Mouse (Mus musculus): ENCODE results near the gene Proser1. TPM values are rescaled to one million over a fixed set of nuclear protein-coding genes. Genes with fewer than 3 reads are reported as not detected.

Gene Proser1
- 22.4 and 24.2 TPM in 2 replicates for polyA plus RNA-seq (2016; fragmentation: Nextera tagmentation; extraction: Ambion mirVana)

DNA sequence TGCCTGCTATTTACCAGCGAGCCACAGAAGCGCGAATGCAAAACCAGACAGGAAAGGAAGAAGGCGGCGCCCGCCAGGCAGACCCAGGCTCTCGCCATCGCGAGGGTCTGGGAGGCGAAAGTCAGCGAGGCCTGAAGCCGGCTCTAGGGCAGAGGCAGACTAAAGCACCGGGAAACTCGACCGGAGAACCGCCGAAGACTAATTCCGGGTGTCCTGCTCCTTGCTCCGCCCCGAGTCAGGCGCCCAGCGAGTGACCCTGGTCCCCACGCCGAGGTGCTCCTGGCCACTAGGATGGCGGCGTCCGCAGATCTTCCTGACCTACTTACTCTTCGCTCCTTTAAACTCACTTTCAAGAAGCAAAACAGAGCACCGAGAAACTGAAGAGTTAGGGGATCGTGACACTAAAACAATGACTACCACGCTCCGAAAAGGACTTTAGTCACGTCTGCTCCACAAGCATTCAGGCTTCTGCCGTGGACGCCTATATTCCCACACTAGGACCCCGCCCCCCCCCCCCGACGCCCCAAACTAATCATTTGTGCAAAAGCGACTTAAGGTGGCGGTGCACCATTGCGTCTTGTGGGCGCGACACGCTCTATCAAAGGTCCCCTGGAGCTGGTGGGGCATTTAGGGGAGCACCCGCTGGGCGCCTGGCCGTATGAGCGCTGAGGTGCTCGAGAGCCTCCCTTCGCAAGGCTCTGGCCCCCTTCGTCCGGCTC lies at the start of gene Proser1, which contains the start of gene Nhlrc3:
TSS of gene Proser1 (plus strand) at position 621 of the 719 bp plus-strand sequence.
TSS of gene Nhlrc3 (minus strand) at position 287 of the 719 bp plus-strand sequence.
- WGBS = under 1% methylated on average over 52 of the region's 52 CpGs
- H3K27ac ChIP-seq = peak within 1 kb of the TSS; percentile 96
- no peaks in the 10 kb centered on the region for H3K27me3 ChIP-seq (ENCODE audit: insufficient read depth, poor library complexity, severe bottlenecking)

GRCm38 (mm10) chr3:53413959-53414358 lies 49.5 kb upstream of the Proser1 start:
- Histone ChIP-seq H3K36me3 (no peaks in the 10 kb centered on the region), H3K4me3 (no peak overlapping the region), H3K27me3 (ENCODE audit: insufficient read depth, poor library complexity, severe bottlenecking) (no peaks in the 10 kb centered on the region), H3K27ac (no peak overlapping the region), H3K9me3 (no peaks in the 10 kb centered on the region), H3K4me1 (replicated peaks) (peaks cover 16% of the 10 kb centered on the region)
- 81% methylated on average over 3 of the region's 3 CpGs for WGBS
- no peak for DNase-seq (ENCODE audit: low spot score)

More for the DNA sequence above, at the start of gene Proser1, which contains the start of gene Nhlrc3:
- Histone ChIP-seq H3K4me1 (replicated peaks) (peaks cover 41% of the 10 kb centered on the region), H3K36me3 (peaks cover 30% of the 10 kb centered on the region), H3K4me3 (peak within 1 kb of the TSS; percentile 83), H3K9me3 (no peaks in the 10 kb centered on the region)
- peak; percentile 93 for DNase-seq (ENCODE audit: low spot score)

DNA sequence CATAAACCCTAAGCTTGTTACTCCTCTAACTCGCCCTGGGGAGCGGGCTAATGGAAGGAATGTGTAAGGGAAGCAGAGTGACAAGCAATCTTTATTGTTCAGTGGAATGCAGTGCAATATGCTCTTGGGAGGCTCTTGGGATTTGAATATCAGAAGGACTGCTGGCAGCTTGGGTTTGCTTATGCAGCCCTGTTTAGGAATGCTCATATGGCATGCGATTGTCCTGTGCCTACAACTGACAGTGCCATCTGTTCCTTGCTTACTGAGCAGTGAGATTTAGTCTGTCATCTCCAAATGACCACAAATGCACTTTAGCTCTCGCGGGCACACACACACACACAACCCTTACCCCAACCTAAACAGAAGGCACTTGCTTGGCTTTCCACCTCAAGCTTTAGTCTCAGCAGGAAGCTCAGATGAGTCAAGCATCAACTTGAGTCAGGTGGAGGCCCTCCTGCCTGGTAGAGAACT lies 47.4 kb upstream of the Proser1 start:
- peaks cover 9% of the 10 kb centered on the region for H3K4me1 ChIP-seq (replicated peaks)
- 53% methylated on average over 5 of the region's 5 CpGs for WGBS
- peak; percentile 3 for DNase-seq (ENCODE audit: low spot score)
- H3K27me3 ChIP-seq (ENCODE audit: insufficient read depth, poor library complexity, severe bottlenecking) = no peaks in the 10 kb centered on the region
- no peak overlapping the region for H3K4me3 ChIP-seq
- no peaks in the 10 kb centered on the region for H3K9me3 ChIP-seq
- no peak overlapping the region; the same call in 1 of the 2 replicates for H3K27ac ChIP-seq
- H3K36me3 ChIP-seq = no peaks in the 10 kb centered on the region

DNA sequence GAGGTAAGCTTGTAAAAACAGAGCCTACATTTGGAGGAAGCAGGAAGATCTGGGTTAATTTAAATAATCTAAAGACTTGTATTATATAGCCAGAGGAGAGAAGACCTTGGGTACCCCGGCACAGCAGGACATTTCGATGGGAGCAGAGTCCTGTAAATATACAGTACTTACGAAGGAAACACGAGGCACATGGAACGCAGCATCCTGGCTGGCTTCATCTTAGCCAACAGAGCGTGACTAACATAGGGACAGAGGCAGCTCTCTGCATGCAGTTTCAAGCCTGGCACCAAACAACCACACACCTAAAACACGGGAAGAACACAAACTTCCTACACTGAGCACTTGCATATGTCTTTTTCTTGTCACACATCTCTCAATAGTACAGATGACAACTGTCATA lies 45.8 kb upstream of the Proser1 start:
- no peak for DNase-seq (ENCODE audit: low spot score)
- Histone ChIP-seq H3K27ac (no peak overlapping the region), H3K4me3 (no peak overlapping the region), H3K9me3 (no peaks in the 10 kb centered on the region), H3K4me1 (replicated peaks) (peaks cover 9% of the 10 kb centered on the region), H3K27me3 (ENCODE audit: insufficient read depth, poor library complexity, severe bottlenecking) (no peaks in the 10 kb centered on the region), H3K36me3 (no peaks in the 10 kb centered on the region)
- 80% methylated on average over 7 of the region's 7 CpGs for WGBS

- H3K36me3 ChIP-seq = no peaks in the 10 kb centered on the region
- no peaks in the 10 kb centered on the region for H3K4me1 ChIP-seq (replicated peaks)
- H3K9me3 ChIP-seq = no peaks in the 10 kb centered on the region
- 89% methylated on average over 12 of the region's 12 CpGs for WGBS
- no peak overlapping the region for H3K4me3 ChIP-seq
- no peaks in the 10 kb centered on the region for H3K27me3 ChIP-seq (ENCODE audit: insufficient read depth, poor library complexity, severe bottlenecking)
- H3K27ac ChIP-seq = no peak overlapping the region
- no peak for DNase-seq (ENCODE audit: low spot score)
Observed at GRCm38 (mm10) chr3:53421656-53422055, 41.8 kb upstream of the Proser1 start.

- Histone ChIP-seq H3K27ac (no peak overlapping the region), H3K27me3 (ENCODE audit: insufficient read depth, poor library complexity, severe bottlenecking) (no peaks in the 10 kb centered on the region), H3K4me3 (no peak overlapping the region), H3K4me1 (replicated peaks) (no peaks in the 10 kb centered on the region), H3K9me3 (no peaks in the 10 kb centered on the region), H3K36me3 (no peaks in the 10 kb centered on the region)
- WGBS = 66% methylated on average over 1 of the region's 1 CpGs
- no peak for DNase-seq (ENCODE audit: low spot score)
Observed at GRCm38 (mm10) chr3:53422691-53423090, 40.8 kb upstream of the Proser1 start.

GRCm38 (mm10) chr3:53423576-53423975 lies 39.9 kb upstream of the Proser1 start:
- no peaks in the 10 kb centered on the region for H3K36me3 ChIP-seq
- no peaks in the 10 kb centered on the region for H3K9me3 ChIP-seq
- no peaks in the 10 kb centered on the region for H3K27me3 ChIP-seq (ENCODE audit: insufficient read depth, poor library complexity, severe bottlenecking)
- H3K4me3 ChIP-seq = no peak overlapping the region
- DNase-seq (ENCODE audit: low spot score) = no peak
- 92% methylated on average over 4 of the region's 4 CpGs for WGBS
- H3K4me1 ChIP-seq (replicated peaks) = no peaks in the 10 kb centered on the region
- H3K27ac ChIP-seq = no peak overlapping the region

DNA sequence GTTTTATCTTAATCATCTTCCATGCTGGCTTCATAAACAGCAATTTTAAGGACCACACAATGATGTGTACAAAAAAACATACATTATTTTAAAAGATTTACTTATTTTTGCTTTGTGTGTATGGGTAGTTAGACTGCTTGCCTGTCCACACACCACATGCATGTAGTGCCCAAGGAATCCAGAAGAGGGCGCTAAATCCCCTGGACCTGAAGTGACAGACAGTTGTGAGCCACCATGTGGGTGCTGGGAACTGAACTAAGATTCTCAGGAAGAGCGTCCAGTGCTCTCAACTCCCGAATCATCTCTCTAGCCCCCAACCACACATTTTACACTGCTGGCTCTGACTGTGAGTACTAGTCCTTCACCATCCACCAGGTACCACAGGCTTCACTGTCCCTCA lies 28.9 kb upstream of the Proser1 start:
- no peaks in the 10 kb centered on the region for H3K27me3 ChIP-seq (ENCODE audit: insufficient read depth, poor library complexity, severe bottlenecking)

GRCm38 (mm10) chr3:53436550-53436949 lies 26.9 kb upstream of the Proser1 start:
- Histone ChIP-seq H3K4me3 (no peak overlapping the region), H3K4me1 (replicated peaks) (no peaks in the 10 kb centered on the region), H3K27me3 (ENCODE audit: insufficient read depth, poor library complexity, severe bottlenecking) (no peaks in the 10 kb centered on the region), H3K36me3 (no peaks in the 10 kb centered on the region), H3K27ac (no peak overlapping the region), H3K9me3 (no peaks in the 10 kb centered on the region)
- no peak for DNase-seq (ENCODE audit: low spot score)
- WGBS = 85% methylated on average over 5 of the region's 5 CpGs

More for the DNA sequence above, 28.9 kb upstream of the Proser1 start:
- DNase-seq (ENCODE audit: low spot score) = no peak
- Histone ChIP-seq H3K9me3 (no peaks in the 10 kb centered on the region), H3K4me1 (replicated peaks) (no peaks in the 10 kb centered on the region), H3K27ac (no peak overlapping the region), H3K36me3 (no peaks in the 10 kb centered on the region), H3K4me3 (no peak overlapping the region)
- 75% methylated on average over 3 of the region's 3 CpGs for WGBS

DNA sequence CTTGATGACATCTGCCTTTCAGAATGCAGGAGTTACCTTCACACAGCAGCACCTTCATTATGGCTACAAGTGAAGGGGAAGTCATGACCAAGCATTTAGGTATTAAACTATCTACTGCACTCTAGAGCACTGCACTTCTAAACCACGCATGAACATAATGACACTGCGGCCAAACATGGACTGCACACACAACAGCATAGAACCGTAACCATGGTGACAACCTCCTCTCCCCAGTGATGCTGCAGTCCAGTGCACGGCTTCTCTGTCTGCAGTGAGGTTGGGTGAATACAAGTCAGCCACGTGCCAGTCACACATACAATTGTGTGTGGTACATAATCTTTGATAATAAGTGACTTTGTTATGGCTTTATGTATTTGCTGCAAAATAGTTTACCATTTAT lies 17.9 kb upstream of the Proser1 start:
- H3K4me3 ChIP-seq = no peak overlapping the region
- 67% methylated on average over 5 of the region's 5 CpGs for WGBS
- DNase-seq (ENCODE audit: low spot score) = no peak

GRCm38 (mm10) chr3:53446801-53447200 lies 16.7 kb upstream of the Proser1 start:
- no peaks in the 10 kb centered on the region for H3K27me3 ChIP-seq (ENCODE audit: insufficient read depth, poor library complexity, severe bottlenecking)
- DNase-seq (ENCODE audit: low spot score) = no peak
- no peak overlapping the region for H3K27ac ChIP-seq
- no peaks in the 10 kb centered on the region for H3K9me3 ChIP-seq
- H3K36me3 ChIP-seq = peaks cover 21% of the 10 kb centered on the region
- no peak overlapping the region for H3K4me3 ChIP-seq
- 83% methylated on average over 3 of the region's 3 CpGs for WGBS
- H3K4me1 ChIP-seq (replicated peaks) = peaks cover 10% of the 10 kb centered on the region

More for the DNA sequence above, 17.9 kb upstream of the Proser1 start:
- Histone ChIP-seq H3K36me3 (peaks cover 8% of the 10 kb centered on the region; the same call in 1 of the 2 replicates), H3K27ac (no peak overlapping the region), H3K27me3 (ENCODE audit: insufficient read depth, poor library complexity, severe bottlenecking) (no peaks in the 10 kb centered on the region), H3K9me3 (no peaks in the 10 kb centered on the region), H3K4me1 (replicated peaks) (peaks cover 10% of the 10 kb centered on the region)

DNA sequence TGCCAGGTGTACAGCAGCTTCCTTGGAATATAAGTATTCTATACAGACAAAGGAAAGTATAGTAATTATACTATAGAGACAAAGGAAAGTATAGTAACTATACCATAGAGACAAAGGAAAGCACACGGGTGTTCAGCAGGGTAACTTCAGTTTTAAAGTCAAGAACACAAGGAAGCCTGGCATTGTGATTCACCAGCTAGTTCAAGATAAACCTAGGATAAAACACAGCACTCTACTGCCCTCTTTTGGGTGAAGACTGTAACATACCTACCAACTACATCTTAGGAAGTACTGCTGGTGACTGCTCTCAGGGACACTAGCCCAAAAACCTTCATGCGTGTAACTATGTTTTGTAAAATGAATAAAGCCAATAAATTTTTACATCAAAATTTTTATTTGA lies 15.3 kb upstream of the Proser1 start:
- DNase-seq (ENCODE audit: low spot score) = no peak
- Histone ChIP-seq H3K36me3 (peaks cover 35% of the 10 kb centered on the region), H3K9me3 (no peaks in the 10 kb centered on the region), H3K27me3 (ENCODE audit: insufficient read depth, poor library complexity, severe bottlenecking) (no peaks in the 10 kb centered on the region), H3K4me1 (replicated peaks) (peaks cover 10% of the 10 kb centered on the region), H3K27ac (no peak overlapping the region), H3K4me3 (no peak overlapping the region)
- 33% methylated on average over 2 of the region's 2 CpGs for WGBS

- Histone ChIP-seq H3K27me3 (ENCODE audit: insufficient read depth, poor library complexity, severe bottlenecking) (no peaks in the 10 kb centered on the region), H3K4me3 (no peak overlapping the region), H3K9me3 (no peaks in the 10 kb centered on the region), H3K27ac (no peak overlapping the region), H3K4me1 (replicated peaks) (peaks cover under 1% of the 10 kb centered on the region), H3K36me3 (peaks cover 60% of the 10 kb centered on the region)
- no peak for DNase-seq (ENCODE audit: low spot score)
- WGBS = 95% methylated on average over 11 of the region's 11 CpGs
Observed at GRCm38 (mm10) chr3:53450666-53451065, 12.8 kb upstream of the Proser1 start.

Measured in hindbrain, embryonic 10.5 days (tissue).